Mouse (Mus musculus): Measurements from ENCODE around the gene Ano7. TPM values are rescaled to one million over a fixed set of nuclear protein-coding genes. Genes with fewer than 3 reads are reported as not detected.
A peak's percentile ranks its signal among the peaks of the same experiment; 100 is the strongest.

The Ano7 gene
- polyA plus RNA-seq, 1 experiment from 2014 or later, result 1.2 TPM

DNA sequence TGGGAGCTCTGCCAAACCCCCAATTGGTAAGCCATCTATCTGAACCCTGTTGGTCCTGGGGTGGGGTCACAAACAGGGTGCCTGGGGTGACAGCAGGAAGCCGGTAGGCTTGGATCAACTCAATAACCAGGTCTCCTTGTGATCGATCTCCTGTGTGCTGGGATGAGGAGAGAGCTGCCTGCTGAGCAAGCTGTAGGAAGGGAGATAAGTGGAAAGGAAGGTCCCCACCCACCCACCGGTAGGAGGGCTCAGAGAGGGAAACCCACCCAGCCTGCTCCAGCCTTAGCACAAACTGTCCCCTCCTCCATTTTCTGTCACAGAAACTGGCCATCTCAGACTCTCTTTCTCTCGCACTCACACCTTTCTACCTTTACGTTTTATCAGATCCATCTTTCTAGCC lies 3.6 kb downstream of the Ano7 start:
- no peaks in the 10 kb centered on the region for H3K4me1 ChIP-seq (replicated peaks)
- no peaks in the 10 kb centered on the region for H3K36me3 ChIP-seq
- H3K27ac ChIP-seq (ENCODE audit: poor library complexity, severe bottlenecking), result no peak overlapping the region
- no peak overlapping the region for H3K4me3 ChIP-seq
- H3K9ac ChIP-seq, result no peak overlapping the region
- H3K9me3 ChIP-seq (replicated peaks), result no peaks in the 10 kb centered on the region
- H3K27me3 ChIP-seq (replicated peaks), result no peaks in the 10 kb centered on the region; the same call in 1 of the 2 replicates
- 33% methylated on average over 5 of the region's 5 CpGs for WGBS
- no peak overlapping the region for H3K4me2 ChIP-seq
- no peak for ATAC-seq (ENCODE audit: insufficient number of reproducible peaks, low FRiP score)

DNA sequence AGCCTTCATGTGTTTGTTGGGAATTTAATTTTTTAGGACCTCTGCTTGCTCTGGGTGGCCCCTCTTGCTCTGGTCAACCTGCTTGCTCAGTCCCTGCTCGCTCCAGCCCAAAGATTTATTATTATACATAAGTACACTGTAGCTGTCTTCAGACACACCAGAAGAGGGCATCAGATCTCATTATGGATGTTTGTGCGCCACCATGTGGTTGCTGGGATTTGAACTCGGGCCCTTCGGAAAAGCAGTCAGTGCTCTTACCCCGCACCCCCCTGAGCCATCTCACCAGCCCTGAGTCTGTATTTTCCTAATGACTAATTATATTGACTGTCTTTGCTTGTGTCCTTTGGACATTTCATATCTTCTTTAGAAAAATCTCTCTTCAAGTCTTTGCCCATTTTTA lies 5.4 kb downstream of the Ano7 start:
- Histone ChIP-seq H3K9me3 (replicated peaks) (no peaks in the 10 kb centered on the region), H3K27ac (ENCODE audit: poor library complexity, severe bottlenecking) (no peak overlapping the region), H3K9ac (no peak overlapping the region), H3K4me2 (no peak overlapping the region), H3K36me3 (no peaks in the 10 kb centered on the region), H3K27me3 (replicated peaks) (no peaks in the 10 kb centered on the region; the same call in 1 of the 2 replicates), H3K4me3 (no peak overlapping the region), H3K4me1 (replicated peaks) (no peaks in the 10 kb centered on the region)
- WGBS, result 75% methylated on average over 5 of the region's 5 CpGs
- no peak for ATAC-seq (ENCODE audit: insufficient number of reproducible peaks, low FRiP score)

DNA sequence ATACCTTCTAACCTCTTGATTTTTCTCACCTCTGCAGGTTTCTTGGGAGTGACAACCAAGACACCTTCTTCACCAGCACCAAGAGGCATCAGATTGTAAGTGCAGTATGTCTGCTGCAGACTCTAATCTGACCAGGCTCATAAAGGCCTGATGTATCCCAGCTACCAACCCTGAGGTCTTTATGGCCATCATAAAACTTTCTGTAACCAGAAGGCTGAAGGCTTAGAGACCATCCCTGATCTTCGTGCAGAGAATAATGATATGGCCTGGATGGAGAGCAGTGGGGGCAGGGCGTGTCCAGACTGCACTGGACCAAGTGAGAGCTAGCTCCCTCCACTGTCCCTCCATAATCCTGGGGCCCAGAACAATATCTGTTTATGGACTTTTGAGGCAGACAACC lies 13.5 kb downstream of the Ano7 start:
- Histone ChIP-seq H3K9ac (no peak overlapping the region), H3K36me3 (no peaks in the 10 kb centered on the region), H3K4me1 (replicated peaks) (no peaks in the 10 kb centered on the region), H3K9me3 (replicated peaks) (no peaks in the 10 kb centered on the region), H3K27me3 (replicated peaks) (no peaks in the 10 kb centered on the region), H3K4me2 (no peak overlapping the region), H3K27ac (ENCODE audit: poor library complexity, severe bottlenecking) (no peak overlapping the region), H3K4me3 (no peak overlapping the region)
- 80% methylated on average over 2 of the region's 2 CpGs for WGBS
- ATAC-seq (ENCODE audit: insufficient number of reproducible peaks, low FRiP score), result no peak

DNA sequence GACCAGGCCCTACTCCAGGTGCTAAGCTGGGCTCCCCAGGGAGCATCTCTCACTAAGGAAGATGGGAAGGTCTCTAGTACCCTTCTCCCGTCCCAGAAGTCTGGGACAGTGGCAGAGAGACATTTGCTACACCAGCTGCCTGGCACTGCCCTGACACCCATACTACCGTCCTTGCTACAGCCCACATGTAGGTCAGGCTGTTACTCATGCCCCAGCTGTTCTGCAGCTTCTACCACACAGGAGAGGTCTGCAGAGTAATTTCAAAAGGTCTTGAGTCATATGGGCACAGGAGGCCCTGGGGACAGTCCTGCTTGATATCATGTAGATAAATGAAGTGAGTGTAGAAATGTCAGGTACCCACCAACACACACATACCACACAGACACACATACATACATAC lies 15.2 kb downstream of the Ano7 start:
- H3K27ac ChIP-seq (ENCODE audit: poor library complexity, severe bottlenecking), result no peak overlapping the region
- no peak overlapping the region for H3K4me2 ChIP-seq
- H3K9ac ChIP-seq, result no peak overlapping the region
- 58% methylated on average over 2 of the region's 2 CpGs for WGBS
- no peaks in the 10 kb centered on the region for H3K9me3 ChIP-seq (replicated peaks)
- no peaks in the 10 kb centered on the region for H3K27me3 ChIP-seq (replicated peaks)
- ATAC-seq (ENCODE audit: insufficient number of reproducible peaks, low FRiP score), result no peak
- H3K4me3 ChIP-seq, result no peak overlapping the region
- H3K4me1 ChIP-seq (replicated peaks), result no peaks in the 10 kb centered on the region
- no peaks in the 10 kb centered on the region for H3K36me3 ChIP-seq

DNA sequence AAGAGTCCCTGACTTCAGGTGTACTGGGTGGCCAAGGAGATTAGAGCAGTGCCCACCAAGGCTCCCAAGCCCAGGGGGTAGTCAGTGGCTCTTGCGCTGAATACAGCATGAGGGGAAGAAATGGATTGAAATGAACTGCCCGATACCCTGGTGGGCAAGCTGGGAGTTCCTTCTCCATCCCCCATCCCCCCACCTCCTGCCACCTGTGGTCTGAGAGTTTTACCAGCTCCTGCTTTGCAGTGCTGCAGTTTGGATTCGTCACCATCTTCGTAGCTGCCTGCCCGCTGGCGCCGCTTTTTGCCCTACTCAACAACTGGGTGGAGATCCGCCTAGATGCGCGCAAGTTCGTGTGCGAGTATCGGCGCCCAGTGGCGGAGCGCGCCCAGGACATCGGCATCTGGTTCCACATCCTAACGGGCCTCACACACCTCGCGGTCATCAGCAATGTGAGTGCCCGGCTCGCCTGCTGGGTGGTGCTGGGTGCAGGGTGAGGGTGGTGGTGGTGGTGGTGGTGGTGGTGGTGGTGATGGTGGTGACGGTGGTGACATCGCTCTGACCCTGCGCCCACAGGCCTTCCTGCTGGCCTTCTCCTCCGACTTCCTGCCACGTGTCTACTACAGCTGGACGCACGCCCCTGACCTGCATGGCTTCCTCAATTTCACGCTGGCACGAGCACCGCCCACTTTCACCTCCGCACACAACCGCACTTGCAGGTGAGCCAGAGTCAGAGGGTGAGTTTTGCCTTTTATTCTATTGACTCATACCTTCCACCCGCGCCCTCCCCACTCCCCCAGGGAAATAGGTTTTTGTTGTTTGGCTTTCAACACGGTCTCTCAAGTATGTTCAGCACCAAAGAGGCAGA lies 27.7 kb downstream of the Ano7 start:
- peak overlapping the region; percentile 47 for H3K4me3 ChIP-seq
- H3K4me2 ChIP-seq, result peak overlapping the region; percentile 76
- ATAC-seq (ENCODE audit: insufficient number of reproducible peaks, low FRiP score), result 0 out of 2 replicates have a peak, but pooled peaks have one; percentile 30
- peaks cover 9% of the 10 kb centered on the region for H3K36me3 ChIP-seq
- H3K27me3 ChIP-seq (replicated peaks), result peaks cover 11% of the 10 kb centered on the region; the same call in 1 of the 2 replicates
- H3K4me1 ChIP-seq (replicated peaks), result peaks cover 9% of the 10 kb centered on the region; the same call in 1 of the 2 replicates
- no peaks in the 10 kb centered on the region for H3K9me3 ChIP-seq (replicated peaks)
- 16% methylated on average over 38 of the region's 38 CpGs for WGBS
- no peak overlapping the region for H3K27ac ChIP-seq (ENCODE audit: poor library complexity, severe bottlenecking)
- peak overlapping the region; percentile 61 for H3K9ac ChIP-seq

DNA sequence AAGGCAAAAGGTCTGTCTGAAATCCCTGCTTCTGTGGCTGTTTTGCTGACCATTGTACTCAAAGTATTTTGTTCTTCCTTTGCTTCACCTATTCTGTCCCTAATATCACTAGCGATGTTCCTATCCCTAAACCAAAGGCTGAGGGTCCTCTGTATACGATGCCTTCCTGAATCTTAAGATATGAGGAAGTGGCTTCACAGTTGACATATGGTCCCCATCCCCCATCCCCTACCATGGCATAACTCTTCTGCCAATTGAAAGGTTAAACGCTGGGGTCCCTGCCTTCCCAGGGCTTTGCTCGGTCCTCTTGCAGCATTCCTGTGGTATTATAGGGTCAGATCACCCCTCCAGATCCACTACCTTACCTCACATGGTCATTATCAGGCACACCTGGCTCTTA lies 29.7 kb downstream of the Ano7 start:
- H3K27me3 ChIP-seq (replicated peaks), result 0 out of 2 replicates have a peak, but pooled peaks cover 5% of the 10 kb centered on the region
- H3K4me1 ChIP-seq (replicated peaks), result peaks cover 9% of the 10 kb centered on the region; the same call in 1 of the 2 replicates
- H3K4me3 ChIP-seq, result no peak overlapping the region
- no peak overlapping the region for H3K27ac ChIP-seq (ENCODE audit: poor library complexity, severe bottlenecking)
- ATAC-seq (ENCODE audit: insufficient number of reproducible peaks, low FRiP score), result no peak
- WGBS, result 71% methylated on average over 4 of the region's 4 CpGs
- H3K9me3 ChIP-seq (replicated peaks), result no peaks in the 10 kb centered on the region
- no peak overlapping the region for H3K4me2 ChIP-seq
- H3K36me3 ChIP-seq, result peaks cover 29% of the 10 kb centered on the region
- H3K9ac ChIP-seq, result no peak overlapping the region

DNA sequence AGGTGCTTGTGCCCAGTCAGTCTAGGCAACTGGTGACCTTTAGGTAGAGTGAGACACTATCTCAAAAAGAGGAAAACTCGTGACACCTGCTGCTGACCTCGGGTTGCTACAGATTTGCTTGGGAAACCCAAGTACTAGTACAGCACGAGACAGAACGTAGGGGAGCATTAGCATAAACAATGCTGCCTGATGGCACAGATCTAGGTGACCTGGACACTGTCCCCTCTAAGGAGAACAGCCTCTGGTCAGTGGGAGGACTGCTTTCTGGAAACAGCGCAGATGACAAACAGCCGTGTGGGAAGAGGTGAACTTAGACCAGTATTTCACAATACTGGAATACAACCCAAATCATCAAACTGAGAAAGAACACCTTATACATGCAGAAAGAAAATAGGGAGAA lies 58.4 kb downstream of the Ano7 start:
- H3K27me3 ChIP-seq (replicated peaks), result no peaks in the 10 kb centered on the region
- no peak for ATAC-seq (ENCODE audit: insufficient number of reproducible peaks, low FRiP score)
- peaks cover 79% of the 10 kb centered on the region for H3K36me3 ChIP-seq
- H3K9me3 ChIP-seq (replicated peaks), result no peaks in the 10 kb centered on the region
- H3K4me2 ChIP-seq, result no peak overlapping the region
- WGBS, result 83% methylated on average over 6 of the region's 6 CpGs
- no peak overlapping the region for H3K4me3 ChIP-seq
- no peaks in the 10 kb centered on the region for H3K4me1 ChIP-seq (replicated peaks)
- H3K9ac ChIP-seq, result no peak overlapping the region
- no peak overlapping the region for H3K27ac ChIP-seq (ENCODE audit: poor library complexity, severe bottlenecking)

DNA sequence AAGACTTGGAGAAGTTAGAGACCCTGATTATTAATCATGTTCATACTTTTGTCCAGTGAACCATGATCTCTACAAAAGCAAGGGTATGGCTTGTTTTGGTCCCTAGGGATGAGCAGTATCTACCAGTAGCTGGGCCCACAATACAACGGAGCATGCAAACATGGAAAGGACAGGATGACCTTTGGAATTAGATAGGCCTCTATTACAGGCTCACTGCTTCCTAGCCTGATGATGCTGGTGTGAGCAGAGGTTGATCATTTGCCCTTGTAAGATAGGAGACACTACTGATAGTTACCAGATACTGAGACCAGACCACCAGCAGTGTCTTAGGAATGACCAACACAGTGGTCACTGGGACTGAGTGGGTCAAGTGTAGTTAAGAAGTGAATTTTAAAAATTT lies 65.6 kb downstream of the Ano7 start:
- H3K27ac ChIP-seq (ENCODE audit: poor library complexity, severe bottlenecking), result no peak overlapping the region
- peaks cover 63% of the 10 kb centered on the region for H3K36me3 ChIP-seq
- peaks cover 13% of the 10 kb centered on the region for H3K4me1 ChIP-seq (replicated peaks)
- no peak overlapping the region for H3K9ac ChIP-seq
- no peak for ATAC-seq (ENCODE audit: insufficient number of reproducible peaks, low FRiP score)
- no peak overlapping the region for H3K4me3 ChIP-seq
- no peaks in the 10 kb centered on the region for H3K9me3 ChIP-seq (replicated peaks)
- H3K27me3 ChIP-seq (replicated peaks), result no peaks in the 10 kb centered on the region
- 79% methylated on average over 1 of the region's 1 CpGs for WGBS
- no peak overlapping the region for H3K4me2 ChIP-seq

DNA sequence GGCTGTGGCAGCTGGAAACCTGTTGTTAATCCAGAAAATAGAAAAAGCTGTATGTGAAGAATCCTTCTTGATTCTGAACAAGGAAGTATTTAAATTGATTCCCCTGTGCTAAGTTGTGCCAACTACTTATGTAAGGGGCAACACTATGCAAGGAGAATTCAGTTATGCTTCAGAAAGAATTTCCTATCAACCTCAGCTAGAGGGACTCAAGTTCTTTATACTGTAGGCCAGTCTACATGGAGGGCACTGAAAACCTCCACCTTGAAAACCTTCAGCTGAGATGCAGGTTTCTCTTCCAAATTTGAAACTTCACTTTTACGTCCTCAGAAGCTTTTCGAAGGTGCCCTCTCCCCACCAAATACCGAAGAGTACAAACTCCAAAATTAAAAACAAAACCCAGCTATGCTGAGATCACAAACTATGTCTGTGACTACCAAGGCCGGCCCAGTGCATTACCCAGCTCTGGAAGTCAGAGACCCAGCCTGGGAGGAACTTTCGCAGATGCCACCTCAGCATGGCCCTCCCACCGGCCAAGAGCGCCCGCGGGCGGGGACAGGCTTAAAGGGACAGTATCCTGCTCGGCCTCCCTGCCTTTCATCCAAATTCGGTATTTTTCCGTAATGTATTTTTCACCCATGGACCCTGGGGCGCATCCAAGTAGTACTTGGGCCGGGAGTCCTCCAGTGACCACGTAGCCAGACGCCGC lies 70.8 kb downstream of the Ano7 start:
- no peaks in the 10 kb centered on the region for H3K9me3 ChIP-seq (replicated peaks)
- H3K4me2 ChIP-seq, result peak overlapping the region; percentile 74
- H3K36me3 ChIP-seq, result peaks cover 23% of the 10 kb centered on the region
- peak overlapping the region; percentile 73 for H3K4me3 ChIP-seq
- H3K27me3 ChIP-seq (replicated peaks), result no peaks in the 10 kb centered on the region
- ATAC-seq (ENCODE audit: insufficient number of reproducible peaks, low FRiP score), result peak; percentile 84
- 6% methylated on average over 18 of the region's 18 CpGs for WGBS
- peak overlapping the region; percentile 96 for H3K27ac ChIP-seq (ENCODE audit: poor library complexity, severe bottlenecking)
- H3K9ac ChIP-seq, result peak overlapping the region; percentile 88
- H3K4me1 ChIP-seq (replicated peaks), result peaks cover 28% of the 10 kb centered on the region

DNA sequence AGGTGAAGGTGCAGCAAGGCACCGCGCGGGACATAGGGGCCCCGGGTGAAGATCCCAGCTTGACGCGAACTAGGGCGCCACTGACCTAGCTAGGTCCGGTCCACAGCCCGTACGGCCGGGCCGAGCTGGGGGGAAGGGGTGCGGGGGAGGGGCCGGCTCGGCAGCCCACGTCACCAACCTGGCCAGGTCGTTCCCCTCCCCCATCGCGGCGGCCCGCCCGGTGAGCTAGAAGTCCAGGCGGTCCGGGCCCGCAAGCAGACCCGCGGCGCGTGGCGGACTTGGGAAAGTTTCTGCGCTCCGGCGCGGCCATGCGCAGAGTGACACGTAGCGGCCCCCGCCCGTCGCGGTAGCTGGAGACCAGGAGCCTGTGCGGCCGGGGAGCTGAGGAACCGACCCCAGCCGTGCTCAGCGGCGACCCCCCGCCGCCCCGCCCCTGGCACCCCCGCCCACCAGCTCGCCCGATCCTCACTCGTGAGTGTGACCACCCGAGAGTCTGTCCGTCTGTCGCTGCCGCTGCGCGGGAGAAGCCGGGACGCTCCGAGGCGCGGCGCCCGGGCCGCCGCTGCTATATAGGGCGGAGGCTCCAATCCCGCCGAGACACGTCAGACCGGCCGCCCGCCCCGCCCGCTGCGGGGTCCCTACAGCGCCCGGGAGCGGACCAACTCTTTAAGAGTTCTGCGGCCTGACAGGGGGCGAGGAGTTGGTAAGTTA lies 71.5 kb downstream of the Ano7 start:
- Histone ChIP-seq H3K4me2 (peak overlapping the region; percentile 74), H3K4me3 (peak overlapping the region; percentile 73), H3K4me1 (replicated peaks) (peaks cover 28% of the 10 kb centered on the region), H3K9me3 (replicated peaks) (no peaks in the 10 kb centered on the region), H3K27me3 (replicated peaks) (no peaks in the 10 kb centered on the region), H3K36me3 (peaks cover 19% of the 10 kb centered on the region), H3K9ac (peak overlapping the region; percentile 88), H3K27ac (ENCODE audit: poor library complexity, severe bottlenecking) (peak overlapping the region; percentile 96)
- under 1% methylated on average over 83 of the region's 84 CpGs for WGBS
- peak; percentile 91 for ATAC-seq (ENCODE audit: insufficient number of reproducible peaks, low FRiP score)

DNA sequence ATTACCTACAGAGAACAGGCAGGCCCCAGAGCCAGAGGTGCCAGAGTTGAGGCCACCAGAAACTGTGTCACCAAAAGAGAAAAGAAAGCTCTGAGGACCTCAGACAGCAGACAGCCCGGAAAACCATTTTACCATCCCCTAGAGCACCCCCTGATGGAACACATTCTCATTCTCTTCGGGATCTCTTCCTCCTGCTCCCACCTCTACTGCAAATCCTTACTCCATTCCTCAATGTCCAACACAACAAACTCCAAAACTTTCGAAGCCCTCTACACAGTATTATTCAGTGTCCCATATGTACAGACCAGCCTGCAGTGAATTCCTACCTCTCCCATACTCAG lies 72.1 kb downstream of the Ano7 start:
- peak; percentile 30 for ATAC-seq (ENCODE audit: insufficient number of reproducible peaks, low FRiP score)
- 16% methylated on average over 3 of the region's 3 CpGs for WGBS

More for the DNA sequence above, 72.1 kb downstream of the Ano7 start:
- peak overlapping the region; percentile 74 for H3K4me2 ChIP-seq
- peak overlapping the region; percentile 88 for H3K9ac ChIP-seq
- H3K36me3 ChIP-seq, result peaks cover 13% of the 10 kb centered on the region
- H3K4me1 ChIP-seq (replicated peaks), result peaks cover 28% of the 10 kb centered on the region
- H3K27me3 ChIP-seq (replicated peaks), result no peaks in the 10 kb centered on the region
- H3K9me3 ChIP-seq (replicated peaks), result no peaks in the 10 kb centered on the region
- H3K27ac ChIP-seq (ENCODE audit: poor library complexity, severe bottlenecking), result peak overlapping the region; percentile 96
- peak overlapping the region; percentile 73 for H3K4me3 ChIP-seq

Measured in heart, embryonic 12.5 days (tissue).